Mouse (Mus musculus) cerebellum, postnatal 14 days (tissue): ENCODE measurements around the gene Tubg1.

ENCODE experiments used
- DNase-seq, 2 experiments: peaks; one replicate each; pipeline ENCODE4 v3.0.0; 2021; ENCODE audit warnings: mixed read lengths in 2 of 2

Gene Tubg1

DNA sequence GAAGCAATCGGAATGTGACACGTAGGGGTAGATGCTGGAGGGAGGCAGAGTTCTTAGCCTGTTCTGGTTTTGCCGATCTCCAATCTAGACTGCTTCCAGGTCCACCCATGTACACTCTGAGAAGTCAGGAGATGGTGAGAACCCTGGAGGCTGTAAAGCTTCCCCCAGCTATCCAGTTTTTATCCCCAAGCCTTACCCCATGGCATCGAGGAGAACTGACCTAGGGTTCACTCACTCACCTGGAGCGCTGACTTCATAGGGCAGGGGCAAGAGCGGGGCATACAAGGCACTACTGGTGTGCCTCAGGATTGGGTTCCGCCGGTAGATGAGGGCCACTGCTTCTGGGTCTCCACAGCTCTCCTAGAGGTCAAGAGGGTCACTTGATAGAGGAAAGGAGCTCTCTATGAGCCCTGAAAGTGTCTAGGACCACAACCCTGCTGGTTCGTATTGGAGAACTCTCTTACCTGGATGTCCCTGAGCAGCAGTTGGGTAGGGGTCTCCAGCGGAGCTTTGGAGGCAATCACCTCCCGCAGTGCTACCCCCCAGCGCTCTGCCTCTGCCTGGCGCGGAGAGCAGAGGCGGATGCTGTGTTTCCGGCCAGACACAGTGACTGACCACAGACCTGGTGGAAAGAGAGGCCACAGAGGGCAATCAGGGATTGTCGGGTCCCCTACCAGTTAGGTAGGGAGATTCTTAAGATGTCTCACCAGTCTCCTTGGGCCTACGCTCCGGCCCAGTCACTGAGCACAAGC lies 47.6 kb downstream of the Tubg1 start:
- no peak for DNase-seq

DNA sequence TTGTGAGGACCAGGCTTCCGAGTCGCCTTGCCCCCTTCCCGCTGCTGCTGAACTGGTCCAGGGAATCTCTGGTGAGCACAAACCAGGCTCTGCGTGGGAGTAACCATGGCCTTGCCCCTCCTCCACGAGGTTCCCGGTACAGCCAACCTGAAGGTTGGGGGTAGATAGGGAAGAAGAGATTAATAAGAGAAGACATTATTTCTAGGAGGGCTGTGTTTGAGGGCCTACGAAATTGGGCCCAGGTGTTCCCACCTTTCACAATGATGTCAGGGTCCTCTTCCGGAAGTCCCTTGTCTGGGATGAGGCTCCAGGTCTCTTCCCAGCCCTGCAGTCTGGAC lies 48.2 kb downstream of the Tubg1 start:
- no peak for DNase-seq

GRCm38 (mm10) chr11:101168301-101168980 lies 48.7 kb downstream of the Tubg1 start:
- peak; percentile 34 to 43 for DNase-seq

GRCm38 (mm10) chr11:101169301-101170107 lies 49.8 kb downstream of the Tubg1 start:
- DNase-seq = peak; percentile 57 to 61

DNA sequence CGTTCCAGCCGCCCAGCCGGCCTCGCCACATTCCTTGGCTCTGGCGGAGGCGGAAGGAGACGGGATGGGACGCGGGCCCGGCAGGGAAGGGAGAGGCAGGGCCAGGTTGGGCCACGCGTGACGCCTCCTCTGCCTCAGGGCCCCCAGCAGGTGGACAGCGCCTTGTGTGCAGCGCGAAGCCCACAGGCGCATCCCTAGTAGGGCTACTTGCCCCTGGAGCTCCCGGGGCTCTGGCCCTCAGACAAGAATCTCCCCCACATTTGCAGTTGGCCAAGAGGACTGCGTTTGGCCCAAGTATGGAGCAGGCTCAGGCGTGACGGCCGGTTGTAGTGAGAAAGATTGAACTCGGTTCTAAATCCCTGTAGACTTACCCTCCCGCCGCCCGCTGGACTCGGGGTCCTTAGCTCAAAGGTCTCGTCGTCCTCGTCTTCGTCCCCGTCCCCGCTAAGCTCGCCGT lies 50.6 kb downstream of the Tubg1 start, which contains the start of gene Cntnap1:
TSS of gene Cntnap1 (plus strand) at position 170 of the 457 bp plus-strand sequence.
- DNase-seq = peak; percentile 69 to 71

GRCm38 (mm10) chr11:101170811-101171610 lies 51.3 kb downstream of the Tubg1 start, which contains the start of gene Plekhh3:
Plekhh3 (minus strand) TSS chr11:101171351.
- peak; percentile 96 for DNase-seq

DNA sequence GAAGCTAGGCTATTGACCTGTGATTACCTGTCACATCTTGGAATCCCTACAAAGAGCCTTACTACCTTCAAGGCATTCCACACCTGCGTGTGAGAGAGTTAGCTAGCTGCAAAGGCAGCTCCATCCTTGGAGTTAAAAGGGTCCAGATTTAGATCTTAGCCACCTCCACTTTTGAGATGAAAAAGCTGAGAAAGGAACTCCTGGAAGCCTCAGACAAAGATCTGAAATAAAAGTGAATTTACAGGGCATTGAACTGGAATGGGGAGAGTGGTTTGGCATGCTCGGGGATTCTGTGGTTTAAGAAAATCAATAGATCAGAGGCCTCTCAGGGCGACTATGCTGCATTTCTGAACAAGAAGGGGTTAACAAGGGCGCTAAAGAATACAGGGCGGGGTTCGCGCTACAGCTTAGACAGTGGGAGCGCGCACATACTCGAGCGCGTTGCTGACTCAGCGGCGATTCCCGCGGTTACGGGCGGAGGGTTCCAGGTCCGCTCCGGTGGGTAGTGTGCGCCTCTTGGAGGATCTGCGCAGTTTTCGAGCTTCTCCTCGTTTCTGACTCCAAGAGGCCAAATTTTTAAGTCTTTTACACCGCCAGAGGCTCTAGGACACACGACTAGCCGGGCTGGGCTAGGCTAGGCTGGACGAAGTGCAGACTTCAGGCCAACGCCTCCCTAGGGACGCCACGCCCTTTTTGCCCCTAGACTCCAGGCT lies 52.1 kb downstream of the Tubg1 start:
- DNase-seq = peak; percentile 83 to 84

DNA sequence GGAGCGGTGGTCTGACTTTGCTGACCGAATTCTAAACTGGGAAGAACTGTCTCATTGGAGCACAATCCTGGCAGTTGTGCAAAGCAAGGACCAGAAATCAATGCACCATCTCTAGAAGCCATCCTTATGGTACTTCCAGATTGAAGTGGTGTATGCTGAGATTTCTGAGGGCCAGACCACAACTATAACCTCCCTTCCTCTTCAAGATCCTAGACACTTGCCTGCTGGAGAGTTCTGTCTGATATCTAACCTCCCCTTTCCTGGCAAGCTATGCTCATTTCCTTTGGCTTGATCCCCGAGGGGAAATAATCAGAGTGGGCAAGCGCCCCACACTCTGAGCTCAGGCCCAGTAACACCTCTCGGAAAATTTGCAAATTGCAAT lies 52.7 kb downstream of the Tubg1 start:
- DNase-seq = no peak

DNA sequence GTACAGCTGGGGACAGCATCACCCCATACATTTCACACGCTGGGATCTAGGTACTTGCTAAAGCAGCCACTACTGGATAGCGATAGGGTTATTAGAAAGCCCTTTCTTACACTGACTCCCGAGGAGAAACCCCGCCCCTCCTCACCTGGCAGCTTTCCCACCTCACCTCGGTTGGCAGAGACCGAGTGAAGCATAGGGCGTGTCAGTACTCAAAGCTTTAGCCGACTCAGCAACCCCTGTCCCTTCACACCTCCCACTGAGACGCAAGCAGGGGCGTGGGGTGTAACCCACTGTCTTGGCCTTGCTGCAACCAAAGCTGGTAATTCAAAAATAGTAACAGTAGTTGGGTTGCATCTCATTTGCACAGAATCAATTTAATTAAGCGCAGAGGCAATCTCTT lies 53.4 kb downstream of the Tubg1 start:
- peak; percentile 72 to 79 for DNase-seq

DNA sequence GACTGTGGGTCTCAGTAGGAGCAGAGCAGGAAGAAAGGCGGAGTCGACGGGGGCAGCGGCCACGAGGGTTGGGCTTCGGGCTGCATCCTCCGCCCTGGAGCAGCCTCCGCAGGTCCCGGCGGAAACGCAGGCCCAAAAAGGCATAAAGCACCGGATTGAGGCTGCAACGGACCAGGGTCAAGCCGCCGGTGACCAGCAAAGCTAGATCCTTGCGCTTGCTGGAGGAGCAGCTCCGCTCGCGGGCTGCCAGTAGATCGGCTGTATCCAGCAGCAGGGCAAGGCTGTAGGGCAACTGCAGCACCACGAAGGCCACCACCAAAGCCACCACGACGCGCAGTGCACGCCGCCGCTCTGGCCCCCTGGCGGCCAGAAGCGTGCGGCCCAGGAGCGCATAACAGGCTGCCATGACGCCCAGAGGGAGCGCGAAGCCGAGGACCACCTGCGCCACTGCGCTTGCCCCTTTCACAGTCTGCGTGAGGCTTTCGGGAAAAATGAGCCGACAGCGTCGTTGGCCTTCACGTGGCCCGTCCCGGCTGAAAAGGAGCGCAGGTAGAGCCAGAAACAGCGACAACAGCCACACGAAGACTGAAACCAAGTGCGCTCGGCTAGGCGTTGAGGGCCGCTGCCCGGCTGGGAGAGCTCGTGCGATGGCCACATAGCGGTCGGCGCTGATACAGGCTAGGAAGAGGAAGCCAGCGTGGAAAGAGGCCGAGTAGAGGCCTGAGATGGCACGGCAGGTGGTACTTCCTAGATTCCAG lies 54.1 kb downstream of the Tubg1 start:
- peak; percentile 76 to 79 for DNase-seq

DNA sequence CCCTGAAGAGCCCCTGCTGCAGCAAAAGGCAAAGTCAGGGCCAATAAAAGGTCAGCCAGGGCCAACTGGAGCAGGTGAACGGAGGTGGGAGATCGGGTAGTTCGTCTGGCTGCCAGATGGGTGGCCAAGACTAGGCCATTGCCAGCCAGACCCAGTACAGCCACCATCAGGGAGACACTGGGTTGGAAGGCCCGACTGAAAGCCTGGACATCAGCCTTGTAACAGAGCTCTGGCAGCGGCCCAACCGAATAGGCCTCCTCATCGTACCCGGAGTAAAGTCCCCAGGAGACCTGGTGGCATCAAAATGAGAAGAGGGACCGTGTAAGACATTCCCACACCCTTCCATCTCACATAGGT lies 54.6 kb downstream of the Tubg1 start:
- DNase-seq = peak; percentile 76 to 83

DNA sequence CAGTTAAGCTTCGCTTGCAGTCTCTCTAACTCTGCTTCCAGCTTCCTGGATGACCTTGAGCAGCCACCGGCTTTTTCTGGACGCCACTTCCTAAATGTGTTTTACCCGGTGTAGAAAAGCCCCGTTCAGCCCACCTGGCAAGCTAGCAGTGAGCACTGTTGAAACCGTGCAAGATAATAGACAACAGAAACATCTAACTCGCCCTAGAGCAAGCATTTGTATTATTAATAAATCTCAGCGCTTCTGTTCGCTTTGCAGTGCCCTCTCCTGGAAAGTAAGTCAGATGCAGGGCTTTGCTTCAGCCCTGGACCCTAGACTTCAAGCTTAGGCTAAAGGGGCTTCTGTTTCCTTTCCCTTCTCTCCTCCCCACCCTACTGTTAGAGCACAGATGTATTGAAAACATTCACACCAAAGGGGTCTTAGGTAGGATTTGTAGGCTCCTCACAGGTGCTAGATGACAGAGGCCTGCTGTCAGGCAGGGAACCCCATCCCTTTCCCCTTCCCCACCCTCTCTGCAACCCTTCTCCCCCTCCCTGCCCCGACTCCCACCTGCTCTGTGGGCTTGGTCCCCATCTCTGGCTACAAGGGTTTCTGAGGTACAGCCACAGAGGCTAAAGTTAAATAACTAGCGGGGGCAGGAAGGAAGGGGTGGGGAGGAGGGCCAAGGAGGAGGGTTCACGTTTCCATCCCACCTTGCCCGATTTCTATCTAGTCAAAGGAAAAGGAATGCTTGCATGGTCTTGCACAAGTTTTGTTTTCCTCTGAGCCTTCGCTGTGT lies 55.3 kb downstream of the Tubg1 start, which contains the start of gene Ccr10:
TSS of gene Ccr10 (minus strand) at position 593 of the 778 bp plus-strand sequence.
- DNase-seq = peak; percentile 60 to 67

- peak; percentile 84 to 86 for DNase-seq
Measured at GRCm38 (mm10) chr11:101175636-101176116, 55.9 kb downstream of the Tubg1 start.
